Mouse (Mus musculus) embryonic fibroblast, embryonic 13.5 days (primary cell): ENCODE measurements around the gene Dnajc5. TPM values are rescaled to one million over a fixed set of nuclear protein-coding genes. Genes with fewer than 3 reads are reported as not detected.

Source experiments
- H3K27ac ChIP-seq: 2 replicates; pipeline ENCODE4 v1.5.1; 2012; ENCODE audit warnings: low read length, control low read depth, inconsistent platforms; ENCODE audit not compliant: insufficient read depth
- H3K4me1 ChIP-seq: 2 replicates; pipeline ENCODE4 v1.6.1; 2011; ENCODE audit warnings: low read length; ENCODE audit not compliant: control insufficient read depth, insufficient read depth
- H3K4me3 ChIP-seq: 2 replicates; pipeline ENCODE4 v1.5.1; 2011; ENCODE audit warnings: mild to moderate bottlenecking, control low read depth, low read length; ENCODE audit not compliant: insufficient read depth
- CTCF ChIP-seq: IDR thresholded peaks from 2 replicates; pipeline ENCODE4 v1.5.1; 2011; ENCODE audit warnings: mild to moderate bottlenecking, control low read depth, low read length, moderate library complexity, borderline replicate concordance; ENCODE audit not compliant: insufficient read depth
- POLR2A ChIP-seq: IDR thresholded peaks from 2 replicates; pipeline ENCODE4 v1.6.1; 2011; ENCODE audit warnings: low read depth, mild to moderate bottlenecking, control low read depth, low read length, moderate library complexity
- polyA plus RNA-seq: library from polyadenylated mRNA; stranded (reverse); fragments of >200 nt; gene quantifications from 2 replicates; pipeline ENCODE4 v1.2.4, GENCODE M21; 2011; ENCODE audit warnings: low read depth; ENCODE audit not compliant: missing spikeins, insufficient read length

Dnajc5 gene
- polyA plus RNA-seq, 1 experiment: 97.4 TPM

- H3K27ac ChIP-seq: no peak overlapping the region
- TF ChIP-seq CTCF (no peak), POLR2A (no peak)
Observed at GRCm38 (mm10) chr2:181601751-181602145, 81.5 kb downstream of the Dnajc5 start.

DNA sequence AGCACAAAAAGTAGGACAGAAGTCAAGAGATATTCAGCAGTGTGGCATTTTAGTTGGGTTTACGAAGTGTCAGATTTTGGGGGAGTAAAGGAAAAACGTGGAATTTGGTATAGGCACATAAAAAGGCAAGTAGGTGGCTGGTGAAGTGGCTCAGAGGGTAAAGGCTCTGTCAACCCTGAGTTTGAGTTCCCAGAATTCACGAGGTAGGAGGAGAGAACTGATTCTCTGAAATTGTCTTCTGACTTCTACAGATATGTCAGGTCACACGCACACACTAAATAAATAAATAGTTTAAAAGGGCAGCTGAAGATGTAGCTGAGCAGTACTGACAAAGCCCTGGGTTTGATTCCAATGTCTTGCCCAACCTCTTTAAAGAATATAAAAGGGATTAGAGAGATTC lies 82.1 kb downstream of the Dnajc5 start:
- Histone ChIP-seq H3K4me1 (peaks cover 3% of the 10 kb centered on the region; the same call in 1 of the 2 replicates), H3K4me3 (no peak overlapping the region; the same call in 1 of the 2 replicates), H3K27ac (no peak overlapping the region)
- no peak for TF ChIP-seq CTCF
- TF ChIP-seq POLR2A: no peak

More at GRCm38 (mm10) chr2:181601751-181602145, 81.5 kb downstream of the Dnajc5 start:
- Histone ChIP-seq H3K4me1 (peaks cover 8% of the 10 kb centered on the region; the same call in 1 of the 2 replicates), H3K4me3 (peak overlapping the region; percentile 98)

Other genes starting within 250 kb of the Dnajc5 start
- gene Gmeb2, start 232.4 kb upstream of the Dnajc5 start, polyA plus RNA-seq: 20.0 and 23.6 TPM in 2 replicates
- gene Stmn3, start 206.0 kb upstream of the Dnajc5 start, polyA plus RNA-seq: not detected in 2 replicates
- gene Rtel1, start 200.7 kb upstream of the Dnajc5 start, polyA plus RNA-seq: 40.8 and 43.5 TPM in 2 replicates
- 13.5 and 19.1 TPM in 2 replicates for gene Zgpat, start 155.6 kb upstream of the Dnajc5 start, polyA plus RNA-seq
- gene Arfrp1, start 155.1 kb upstream of the Dnajc5 start, polyA plus RNA-seq: 32.8 and 37.6 TPM in 2 replicates
- 6.8 and 8.1 TPM in 2 replicates for gene Lime1, start 140.4 kb upstream of the Dnajc5 start, polyA plus RNA-seq
- 2.6 and 3.3 TPM in 2 replicates for gene Zbtb46, start 61.1 kb upstream of the Dnajc5 start, polyA plus RNA-seq
- gene Abhd16b, start 27.3 kb upstream of the Dnajc5 start, polyA plus RNA-seq: not detected in 2 replicates
- gene Tpd52l2, start 23.3 kb upstream of the Dnajc5 start, polyA plus RNA-seq: 96.5 and 103 TPM in 2 replicates
- gene Uckl1, start 64.4 kb downstream of the Dnajc5 start, polyA plus RNA-seq: 62.0 and 65.1 TPM in 2 replicates
- 55.9 and 59.4 TPM in 2 replicates for gene Prpf6, start 71.4 kb downstream of the Dnajc5 start, polyA plus RNA-seq
- gene Zfp512b, start 72.3 kb downstream of the Dnajc5 start, polyA plus RNA-seq: 31.8 and 41.0 TPM in 2 replicates
- 3.6 and 3.7 TPM in 2 replicates for gene Samd10, start 78.7 kb downstream of the Dnajc5 start, polyA plus RNA-seq
- not detected in 2 replicates for gene Gm29797, start 136.5 kb downstream of the Dnajc5 start, polyA plus RNA-seq
- not detected in 2 replicates for gene Sox18, start 151.2 kb downstream of the Dnajc5 start, polyA plus RNA-seq
- gene Tcea2, start 159.8 kb downstream of the Dnajc5 start, polyA plus RNA-seq: 6.8 and 13.4 TPM in 2 replicates
- 66.1 and 87.1 TPM in 2 replicates for gene Rgs19, start 173.5 kb downstream of the Dnajc5 start, polyA plus RNA-seq
- gene Lkaaear1, start 178.0 kb downstream of the Dnajc5 start, polyA plus RNA-seq: not detected in 2 replicates
- gene Oprl1, start 194.5 kb downstream of the Dnajc5 start, polyA plus RNA-seq: not detected in 2 replicates
- not detected in 2 replicates for gene Myt1, start 242.8 kb downstream of the Dnajc5 start, polyA plus RNA-seq